Mouse (Mus musculus): ENCODE data around the gene Krtap19-1. TPM values are rescaled to one million over a fixed set of nuclear protein-coding genes. Genes with fewer than 3 reads are reported as not detected.

Krtap19-1 gene
- polyA plus RNA-seq, 1 experiment, result not detected

DNA sequence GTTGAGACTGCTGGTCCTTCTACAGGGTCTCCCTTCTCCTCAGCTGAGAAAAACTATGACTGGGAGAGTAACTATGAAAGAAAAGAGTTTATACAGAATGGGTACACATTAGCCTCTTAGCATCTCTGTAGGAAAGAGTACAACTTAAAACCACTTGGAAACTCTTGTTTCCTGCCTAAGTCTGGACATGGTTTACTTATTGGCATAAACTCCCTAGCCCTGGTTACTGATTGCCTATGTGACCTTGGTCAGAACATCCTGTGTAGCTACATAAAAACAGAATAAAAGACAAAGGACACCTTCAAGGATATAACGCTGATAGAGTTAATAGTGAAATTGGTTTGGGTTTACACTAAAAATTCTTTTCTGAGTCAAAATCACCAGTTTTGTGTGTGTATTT is 21.8 kb downstream of the Krtap19-1 start:
- Histone ChIP-seq H3K4me3 (replicated peaks) (no peak overlapping the region), H3K27me3 (ENCODE audit: control insufficient read depth) (no peaks in the 10 kb centered on the region), H3K4me1 (ENCODE audit: control insufficient read depth) (no peaks in the 10 kb centered on the region), H3K9me3 (ENCODE audit: control insufficient read depth, low read length) (peaks cover 7% of the 10 kb centered on the region; the same call in 1 of the 2 replicates), H3K36me3 (ENCODE audit: control insufficient read depth) (no peaks in the 10 kb centered on the region)
- TF ChIP-seq TAL1 (IDR thresholded peaks at IDR 0.05; ENCODE audit: low read length) (no peak), GATA1 (IDR thresholded peaks at IDR 0.05; ENCODE audit: low read length) (no peak)

DNA sequence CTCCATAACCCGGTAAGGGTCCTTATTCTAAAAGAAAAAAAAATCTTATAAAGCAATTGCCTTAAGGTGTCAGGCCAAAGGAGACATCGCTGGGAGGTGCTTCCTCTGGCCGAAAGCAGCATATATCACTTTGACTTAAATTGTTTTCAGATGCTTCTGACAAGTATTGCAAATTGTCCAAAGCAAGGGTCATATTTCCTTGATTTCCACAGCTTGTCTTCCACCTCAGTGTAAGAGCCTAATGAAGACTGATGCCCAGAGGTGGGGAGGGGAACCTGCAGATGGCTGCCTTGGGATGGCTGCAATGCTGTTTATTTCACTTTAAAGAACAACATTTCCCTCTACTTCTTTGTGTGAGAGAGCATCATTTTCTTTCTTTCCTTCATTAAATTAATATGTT is 42.2 kb downstream of the Krtap19-1 start:
- Histone ChIP-seq H3K36me3 (ENCODE audit: control insufficient read depth) (no peaks in the 10 kb centered on the region), H3K4me1 (ENCODE audit: control insufficient read depth) (no peaks in the 10 kb centered on the region), H3K27me3 (ENCODE audit: control insufficient read depth) (no peaks in the 10 kb centered on the region), H3K4me3 (replicated peaks) (no peak overlapping the region), H3K9me3 (ENCODE audit: control insufficient read depth, low read length) (peaks cover 11% of the 10 kb centered on the region)
- TF ChIP-seq GATA1 (IDR thresholded peaks at IDR 0.05; ENCODE audit: low read length) (no peak), TAL1 (IDR thresholded peaks at IDR 0.05; ENCODE audit: low read length) (no peak)

DNA sequence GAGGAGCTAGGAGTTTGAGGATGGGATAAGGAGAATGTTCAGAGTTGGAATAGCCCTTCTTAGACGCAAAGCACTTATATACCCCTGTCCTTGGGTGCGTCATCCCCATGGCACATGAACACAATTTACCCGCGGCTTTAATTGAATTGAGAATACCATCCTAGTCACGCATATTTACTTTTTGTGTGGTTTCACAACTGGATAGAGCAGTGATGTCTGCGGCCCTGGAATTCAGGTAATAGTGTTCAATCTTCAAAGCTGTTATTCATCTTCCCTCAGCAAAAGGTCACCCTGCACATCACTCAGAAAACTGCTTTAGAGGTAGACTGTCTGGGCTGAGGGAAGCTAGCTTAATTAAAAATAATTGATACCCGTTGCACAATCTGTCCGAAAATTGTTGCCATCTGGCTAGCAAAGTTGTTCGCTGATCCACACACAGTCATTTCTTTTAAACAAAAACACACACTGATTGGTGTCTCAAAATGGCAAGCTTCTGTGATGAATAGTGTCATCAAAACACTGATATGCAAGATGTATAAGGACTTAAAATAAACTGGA is 43.0 kb downstream of the Krtap19-1 start, which contains the start of gene Krtap14:
Gene Krtap14 (minus strand): TSS at position 51 of the 558 bp plus-strand sequence.
- Histone ChIP-seq H3K4me3 (replicated peaks) (no peak within 1 kb of the TSS), H3K9me3 (ENCODE audit: control insufficient read depth, low read length) (peaks cover 11% of the 10 kb centered on the region), H3K4me1 (ENCODE audit: control insufficient read depth) (no peaks in the 10 kb centered on the region), H3K27me3 (ENCODE audit: control insufficient read depth) (no peaks in the 10 kb centered on the region), H3K36me3 (ENCODE audit: control insufficient read depth) (no peaks in the 10 kb centered on the region)
- TF ChIP-seq TAL1 (IDR thresholded peaks at IDR 0.05; ENCODE audit: low read length) (no peak), GATA1 (IDR thresholded peaks at IDR 0.05; ENCODE audit: low read length) (no peak)

DNA sequence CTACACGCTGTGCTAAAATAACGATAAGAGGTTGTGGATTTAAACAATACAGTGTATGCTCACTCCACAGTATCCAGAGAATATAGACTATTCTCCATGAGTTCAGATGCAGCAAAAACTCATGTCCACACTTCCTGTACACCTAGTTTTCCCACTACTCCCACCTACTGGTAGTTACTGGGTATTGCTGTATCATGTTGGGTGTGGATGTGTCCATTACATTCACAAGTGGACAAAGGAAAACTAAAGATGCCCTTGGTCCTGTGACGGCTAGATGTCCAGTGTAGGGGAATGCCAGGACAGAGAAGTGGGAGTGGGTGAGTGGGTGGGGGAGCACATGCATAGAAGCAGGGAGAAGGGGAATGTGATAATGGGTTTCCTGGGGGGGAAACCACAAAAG is 45.5 kb downstream of the Krtap19-1 start:
- Histone ChIP-seq H3K4me1 (ENCODE audit: control insufficient read depth) (no peaks in the 10 kb centered on the region), H3K27me3 (ENCODE audit: control insufficient read depth) (no peaks in the 10 kb centered on the region), H3K4me3 (replicated peaks) (no peak overlapping the region), H3K9me3 (ENCODE audit: control insufficient read depth, low read length) (peaks cover 14% of the 10 kb centered on the region), H3K36me3 (ENCODE audit: control insufficient read depth) (no peaks in the 10 kb centered on the region)
- TF ChIP-seq GATA1 (IDR thresholded peaks at IDR 0.05; ENCODE audit: low read length), result no peak
- TF ChIP-seq TAL1 (IDR thresholded peaks at IDR 0.05; ENCODE audit: low read length), result no peak

DNA sequence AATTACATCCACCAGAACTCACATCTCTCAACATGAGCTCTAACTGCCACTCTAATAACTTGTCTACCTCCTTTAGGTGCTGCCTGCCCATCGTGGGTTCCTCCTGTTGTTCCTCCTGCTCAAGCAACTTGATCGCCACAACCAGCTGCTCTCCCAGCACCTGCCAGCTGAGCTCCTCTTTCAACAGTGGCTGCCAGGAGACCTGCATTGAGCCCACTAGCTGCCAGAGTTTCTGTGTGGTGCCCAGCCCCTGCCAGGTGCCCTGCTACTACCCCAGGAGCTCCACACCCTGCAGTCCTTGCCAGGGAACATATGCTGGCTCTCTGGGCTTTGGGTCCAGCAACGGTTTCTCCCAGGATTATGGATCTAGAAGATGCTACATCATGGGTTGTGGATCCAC is 49.1 kb downstream of the Krtap19-1 start, which contains the start of gene Krtap15:
Gene Krtap15 (plus strand): TSS at position 150 of the 400 bp plus-strand sequence.
- peaks cover 6% of the 10 kb centered on the region; the same call in 1 of the 2 replicates for H3K9me3 ChIP-seq (ENCODE audit: control insufficient read depth, low read length)
- H3K4me1 ChIP-seq (ENCODE audit: control insufficient read depth), result no peaks in the 10 kb centered on the region
- H3K4me3 ChIP-seq (replicated peaks), result no peak within 1 kb of the TSS
- no peaks in the 10 kb centered on the region for H3K36me3 ChIP-seq (ENCODE audit: control insufficient read depth)
- no peaks in the 10 kb centered on the region for H3K27me3 ChIP-seq (ENCODE audit: control insufficient read depth)
- no peak for TF ChIP-seq TAL1 (IDR thresholded peaks at IDR 0.05; ENCODE audit: low read length)

Other genes starting within 250 kb of the Krtap19-1 start
- not detected in 2 replicates for gene 2310079G19Rik, start 241.7 kb downstream of the Krtap19-1 start, polyA plus RNA-seq (2012)
- gene Krtap26-1, start 221.6 kb downstream of the Krtap19-1 start, polyA plus RNA-seq (2012), result not detected in 2 replicates
- gene Krtap27-1, start 197.7 kb downstream of the Krtap19-1 start, polyA plus RNA-seq (2012), result not detected in 2 replicates
- gene 2310061N02Rik, start 161.4 kb downstream of the Krtap19-1 start, polyA plus RNA-seq (2012), result not detected in 2 replicates
- gene Krtap13-1, start 140.5 kb downstream of the Krtap19-1 start, polyA plus RNA-seq (2012), result not detected in 2 replicates
- gene Krtap13, start 117.8 kb downstream of the Krtap19-1 start, polyA plus RNA-seq (2012), result not detected in 2 replicates
- not detected in 2 replicates for gene 2310034C09Rik, start 110.6 kb downstream of the Krtap19-1 start, polyA plus RNA-seq (2012)
- not detected in 2 replicates for gene 2310057N15Rik, start 95.2 kb downstream of the Krtap19-1 start, polyA plus RNA-seq (2012)
- not detected in 2 replicates for gene Gm5965, start 91.5 kb downstream of the Krtap19-1 start, polyA plus RNA-seq (2012)
- gene Gm20741, start 57.2 kb downstream of the Krtap19-1 start, polyA plus RNA-seq (2012), result 0.07 TPM in 1 of 2 replicates, not detected in the other
- not detected in 2 replicates for gene Krtap15, start 49.2 kb downstream of the Krtap19-1 start, polyA plus RNA-seq (2012)
- not detected in 2 replicates for gene Krtap14, start 43.3 kb downstream of the Krtap19-1 start, polyA plus RNA-seq (2012)
- not detected in 2 replicates for gene Krtap19-2, start 4.9 kb upstream of the Krtap19-1 start, polyA plus RNA-seq (2012)
- gene Krtap19-3, start 8.6 kb upstream of the Krtap19-1 start, polyA plus RNA-seq (2012), result not detected in 2 replicates
- not detected in 2 replicates for gene Krtap19-4, start 15.7 kb upstream of the Krtap19-1 start, polyA plus RNA-seq (2012)
- gene Krtap19-5, start 27.0 kb upstream of the Krtap19-1 start, polyA plus RNA-seq (2012), result not detected in 2 replicates
- gene Krtap19-9b, start 62.9 kb upstream of the Krtap19-1 start, polyA plus RNA-seq (2012), result not detected in 2 replicates
- not detected in 2 replicates for gene Krtap16-3, start 93.5 kb upstream of the Krtap19-1 start, polyA plus RNA-seq (2012)
- gene Krtap22-2, start 141.3 kb upstream of the Krtap19-1 start, polyA plus RNA-seq (2012), result not detected in 2 replicates
- gene Gm10229, start 145.9 kb upstream of the Krtap19-1 start, polyA plus RNA-seq (2012), result not detected in 2 replicates
- not detected in 2 replicates for gene Krtap6-1, start 162.3 kb upstream of the Krtap19-1 start, polyA plus RNA-seq (2012)
- gene Gm10228, start 172.1 kb upstream of the Krtap19-1 start, polyA plus RNA-seq (2012), result not detected in 2 replicates
- gene Krtap6-5, start 178.5 kb upstream of the Krtap19-1 start, polyA plus RNA-seq (2012), result not detected in 2 replicates
- gene 1110025L11Rik, start 194.6 kb upstream of the Krtap19-1 start, polyA plus RNA-seq (2012), result not detected in 2 replicates
- not detected in 2 replicates for gene Krtap6-3, start 214.6 kb upstream of the Krtap19-1 start, polyA plus RNA-seq (2012)